Mouse (Mus musculus) MN1 (cell line): ENCODE data around the gene Tmem150b.

Experiments
- DNase-seq: peaks from one replicate; pipeline ENCODE4 v3.0.0-alpha.2; 2016; ENCODE audit warnings: low spot score

Gene Tmem150b

GRCm38 (mm10) chr7:4731090-4731489, 6.0 kb upstream of the Tmem150b start:
- DNase-seq: no peak

- DNase-seq: no peak
Observed at GRCm38 (mm10) chr7:4724359-4724758, 690 bp downstream of the Tmem150b start.

- no peak for DNase-seq
Observed at GRCm38 (mm10) chr7:4723508-4723907, 1.5 kb downstream of the Tmem150b start.

- no peak for DNase-seq
Observed at GRCm38 (mm10) chr7:4719276-4719675, 5.8 kb downstream of the Tmem150b start.

GRCm38 (mm10) chr7:4716955-4717354, 8.1 kb downstream of the Tmem150b start:
- DNase-seq: no peak

GRCm38 (mm10) chr7:4712594-4712993, 12.5 kb downstream of the Tmem150b start:
- peak; percentile 20 for DNase-seq

- no peak for DNase-seq
Observed at GRCm38 (mm10) chr7:4705098-4705497, 20.0 kb downstream of the Tmem150b start.

GRCm38 (mm10) chr7:4703195-4703594, 21.9 kb downstream of the Tmem150b start:
- DNase-seq: no peak

GRCm38 (mm10) chr7:4702334-4702733, 22.7 kb downstream of the Tmem150b start:
- DNase-seq: no peak

GRCm38 (mm10) chr7:4693004-4693403, 32.0 kb downstream of the Tmem150b start:
- DNase-seq: no peak

GRCm38 (mm10) chr7:4690951-4691653, 33.9 kb downstream of the Tmem150b start:
- no peak for DNase-seq

- peak; percentile 86 for DNase-seq
Observed at GRCm38 (mm10) chr7:4690387-4690786, 34.7 kb downstream of the Tmem150b start, which contains the start of gene Brsk1. Gene Brsk1 (plus strand): TSS chr7:4690604.

- peak; percentile 95 for DNase-seq
Observed at GRCm38 (mm10) chr7:4684632-4685417, 40.2 kb downstream of the Tmem150b start, which contains the start of gene Hspbp1. Gene Hspbp1 (minus strand): TSS chr7:4685068.

GRCm38 (mm10) chr7:4684203-4684602, 40.8 kb downstream of the Tmem150b start:
- no peak for DNase-seq

- no peak for DNase-seq
Observed at GRCm38 (mm10) chr7:4683307-4683706, 41.7 kb downstream of the Tmem150b start.

- peak; percentile 86 for DNase-seq
Observed at GRCm38 (mm10) chr7:4675200-4675599, 49.8 kb downstream of the Tmem150b start.

- no peak for DNase-seq
Observed at GRCm38 (mm10) chr7:4674114-4674731, 50.8 kb downstream of the Tmem150b start.

GRCm38 (mm10) chr7:4671956-4672355, 53.1 kb downstream of the Tmem150b start:
- peak; percentile 66 for DNase-seq

GRCm38 (mm10) chr7:4670655-4671255, 54.3 kb downstream of the Tmem150b start:
- no peak for DNase-seq

GRCm38 (mm10) chr7:4669156-4669555, 55.9 kb downstream of the Tmem150b start:
- no peak for DNase-seq

- no peak for DNase-seq
Observed at GRCm38 (mm10) chr7:4668506-4668905, 56.5 kb downstream of the Tmem150b start.

- no peak for DNase-seq
Observed at GRCm38 (mm10) chr7:4666871-4667270, 58.2 kb downstream of the Tmem150b start.
